Mouse (Mus musculus): ENCODE results near the gene Cnbp.

Gene Cnbp

GRCm38 (mm10) chr6:87849780-87850154, 1.1 kb downstream of the Cnbp start:
- peak; percentile 31 for DNase-seq

- DNase-seq = no peak
Observed at GRCm38 (mm10) chr6:87846813-87847212, 4.1 kb downstream of the Cnbp start.

GRCm38 (mm10) chr6:87845031-87845695, 5.7 kb downstream of the Cnbp start:
- DNase-seq = no peak

- peak; percentile 38 for DNase-seq
Observed at GRCm38 (mm10) chr6:87842254-87842653, 8.7 kb downstream of the Cnbp start.

GRCm38 (mm10) chr6:87841635-87842034, 9.3 kb downstream of the Cnbp start:
- DNase-seq = no peak

- DNase-seq = no peak
Observed at GRCm38 (mm10) chr6:87839797-87840341, 11.0 kb downstream of the Cnbp start.

GRCm38 (mm10) chr6:87838551-87839197, 12.2 kb downstream of the Cnbp start, which contains the start of gene Isy1:
Isy1 (minus strand) TSS chr6:87838798.
- DNase-seq = peak; percentile 99

GRCm38 (mm10) chr6:87835695-87836094, 15.2 kb downstream of the Cnbp start, which contains the start of gene Gm45140:
Gm45140 (minus strand) TSS chr6:87835795.
- DNase-seq = no peak

- DNase-seq = no peak
Observed at GRCm38 (mm10) chr6:87820366-87820765, 30.5 kb downstream of the Cnbp start.

GRCm38 (mm10) chr6:87814486-87814885, 36.4 kb downstream of the Cnbp start:
- DNase-seq = no peak

- DNase-seq = no peak
Observed at GRCm38 (mm10) chr6:87812656-87813055, 38.2 kb downstream of the Cnbp start.

- peak; percentile 91 for DNase-seq
Observed at GRCm38 (mm10) chr6:87811675-87812338, 39.1 kb downstream of the Cnbp start, which contains the start of gene Rab43. Rab43 (minus strand) TSS chr6:87812164.

GRCm38 (mm10) chr6:87810713-87811669, 39.9 kb downstream of the Cnbp start:
- peak; percentile 63 for DNase-seq

GRCm38 (mm10) chr6:87810311-87810710, 40.6 kb downstream of the Cnbp start:
- no peak for DNase-seq

- no peak for DNase-seq
Observed at GRCm38 (mm10) chr6:87809651-87810161, 41.2 kb downstream of the Cnbp start.

GRCm38 (mm10) chr6:87809144-87809543, 41.8 kb downstream of the Cnbp start:
- DNase-seq = no peak

GRCm38 (mm10) chr6:87808521-87808920, 42.4 kb downstream of the Cnbp start:
- no peak for DNase-seq

- DNase-seq = no peak
Observed at GRCm38 (mm10) chr6:87807735-87808440, 43.0 kb downstream of the Cnbp start.

GRCm38 (mm10) chr6:87806857-87807256, 44.0 kb downstream of the Cnbp start:
- DNase-seq = no peak

- no peak for DNase-seq
Observed at GRCm38 (mm10) chr6:87806028-87806427, 44.9 kb downstream of the Cnbp start.

- no peak for DNase-seq
Observed at GRCm38 (mm10) chr6:87805448-87805847, 45.5 kb downstream of the Cnbp start.
